Mouse (Mus musculus) liver, postnatal 0 days (tissue): Measurements from ENCODE around the gene Hoxb9. TPM values are rescaled to one million over a fixed set of nuclear protein-coding genes. Genes with fewer than 3 reads are reported as not detected.

Experiments used
- ATAC-seq: fragments of 200-750 bp; cut with Nextera tagmentation; 2 replicates; pipeline ENCODE4 v1.8.0; 2017; ENCODE audit warnings: mild to moderate bottlenecking, moderate library complexity
- DNase-seq: peaks from one replicate; pipeline ENCODE4 v3.0.0-alpha.2; 2016
- H3K27ac ChIP-seq: fragments of 300-500 bp; sonication (generic); 2 replicates; pipeline ENCODE4 v1.5.1; 2014; ENCODE audit warnings: antibody characterized with exemption, moderate library complexity, mild to moderate bottlenecking, low read depth
- H3K27me3 ChIP-seq: fragments of 300-500 bp; sonication (generic); 2 replicates; pipeline ENCODE4 v1.6.1; 2014; ENCODE audit warnings: low read length, control low read depth, mixed read lengths; ENCODE audit not compliant: insufficient read depth
- H3K36me3 ChIP-seq: fragments of 300-500 bp; sonication (generic); replicated peaks from 2 replicates; pipeline ENCODE4 v1.6.1; 2014; ENCODE audit warnings: mild to moderate bottlenecking, control low read depth, low read length, moderate library complexity, mixed read lengths; ENCODE audit not compliant: insufficient read depth
- H3K4me1 ChIP-seq: fragments of 300-500 bp; sonication (generic); 2 replicates; pipeline ENCODE4 v1.6.1; 2014; ENCODE audit warnings: antibody characterized with exemption, mild to moderate bottlenecking, control low read depth; ENCODE audit not compliant: insufficient read depth
- H3K4me2 ChIP-seq: fragments of 300-500 bp; sonication (generic); 2 replicates; pipeline ENCODE4 v1.6.1; 2014; ENCODE audit warnings: low read depth, mild to moderate bottlenecking, low read length, moderate library complexity, mixed read lengths
- H3K4me3 ChIP-seq: fragments of 300-500 bp; sonication (generic); 2 replicates; pipeline ENCODE4 v1.5.1; 2014; ENCODE audit warnings: low read depth, low read length
- H3K9ac ChIP-seq: fragments of 300-500 bp; sonication (generic); replicated peaks from 2 replicates; pipeline ENCODE4 v1.6.1; 2014; ENCODE audit warnings: mild to moderate bottlenecking, moderate library complexity
- H3K9me3 ChIP-seq: fragments of 300-500 bp; sonication (generic); 2 replicates; pipeline ENCODE4 v1.6.1; 2016; ENCODE audit warnings: mild to moderate bottlenecking, control low read depth, low read length, mixed read lengths
- CTCF ChIP-seq: sonication (generic); IDR thresholded peaks from 2 replicates; pipeline ENCODE4 v1.5.1; 2016; ENCODE audit warnings: antibody characterized with exemption, low read depth
- EP300 ChIP-seq: IDR thresholded peaks from 2 replicates; pipeline ENCODE4 v1.6.1; 2016; ENCODE audit warnings: antibody characterized with exemption, low read depth, mild to moderate bottlenecking
- WGBS: fragments of 180-500 bp; shearing (Covaris S2); extraction: QIAGEN DNeasy Blood & Tissue Kit; methylation state at CpG from one replicate; pipeline ENCODE4 v1.1.7; 2014; ENCODE audit not compliant: insufficient replicate concordance; 5-methylcytosine and 5-hydroxymethylcytosine counted together
- polyA plus RNA-seq: library from polyadenylated mRNA; unstranded; fragments of >200 nt; fragmentation: Nextera tagmentation; extraction: Ambion mirVana; gene quantifications from 2 replicates; pipeline ENCODE4 v1.2.1, GENCODE M21; 2015

Hoxb9 gene
- polyA plus RNA-seq, 1 experiment from 2014 or later: not detected

DNA sequence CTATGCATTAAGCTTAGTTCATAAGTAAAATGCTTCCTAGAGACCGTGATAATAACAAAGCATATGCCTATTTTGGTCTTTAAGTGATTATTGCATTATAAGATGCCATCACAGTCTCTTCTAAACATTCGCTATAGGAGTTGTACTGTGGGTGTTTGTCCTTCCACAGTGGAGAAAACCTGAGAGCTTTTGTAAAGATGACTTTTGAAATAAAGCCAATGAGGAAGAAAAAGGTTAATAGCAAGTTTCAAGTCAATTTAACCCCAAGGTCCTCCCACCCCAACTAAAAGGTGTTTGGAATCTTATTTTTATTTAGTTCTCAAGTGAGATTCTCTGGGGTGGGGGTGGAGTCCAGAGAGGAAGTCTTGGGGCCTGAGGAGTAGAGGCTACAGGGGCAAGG, 41.9 kb downstream of the Hoxb9 start:
- ATAC-seq (no peak), DNase-seq (no peak)
- Histone ChIP-seq H3K36me3 (no peaks in the 10 kb centered on the region), H3K27me3 (peaks cover 97% of the 10 kb centered on the region), H3K9me3 (no peaks in the 10 kb centered on the region), H3K4me3 (no peak overlapping the region), H3K9ac (no peak overlapping the region), H3K27ac (no peak overlapping the region), H3K4me1 (peaks cover 8% of the 10 kb centered on the region), H3K4me2 (no peak overlapping the region)
- 56% methylated on average over 2 of the region's 2 CpGs for WGBS
- TF ChIP-seq CTCF (no peak), EP300 (no peak)

DNA sequence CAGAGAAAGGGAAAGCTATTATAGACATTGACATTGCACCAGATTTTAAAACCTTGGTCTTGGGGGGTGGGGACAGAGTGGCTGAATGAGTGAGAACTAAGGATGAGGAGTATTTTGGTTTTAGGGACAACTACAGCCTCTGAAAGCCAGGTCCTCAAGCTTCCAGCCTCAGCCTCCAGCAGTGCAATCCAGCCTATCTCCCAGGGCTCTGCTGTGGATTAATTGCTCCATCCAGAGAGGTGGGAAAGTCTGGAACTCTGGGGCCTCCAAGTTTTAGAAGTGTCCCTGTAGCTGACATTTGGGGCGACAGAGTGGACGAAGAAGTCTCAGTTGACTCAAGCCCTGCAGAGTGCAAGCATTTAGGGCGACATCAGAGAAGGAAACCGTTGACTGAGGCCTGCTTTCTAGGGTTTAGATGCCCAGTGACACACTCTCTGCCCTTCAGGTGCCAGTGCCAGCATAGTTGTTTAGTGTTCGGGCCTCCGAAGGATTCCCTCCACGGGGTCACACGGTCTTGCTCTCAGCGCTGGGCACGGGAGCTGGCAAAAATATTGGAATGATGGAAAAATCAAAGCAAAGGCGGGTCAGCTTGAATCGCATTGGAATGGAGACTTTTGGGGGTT, 42.7 kb downstream of the Hoxb9 start:
- ATAC-seq: no peak
- Histone ChIP-seq H3K27ac (peak overlapping the region; percentile 64; the same call in 1 of the 2 replicates), H3K4me1 (peaks cover 8% of the 10 kb centered on the region), H3K4me3 (no peak overlapping the region), H3K9ac (no peak overlapping the region), H3K27me3 (peaks cover 97% of the 10 kb centered on the region), H3K9me3 (no peaks in the 10 kb centered on the region), H3K36me3 (no peaks in the 10 kb centered on the region), H3K4me2 (peak overlapping the region; percentile 50; the same call in 1 of the 2 replicates)
- TF ChIP-seq CTCF (no peak), EP300 (no peak)
- DNase-seq: no peak
- 27% methylated on average over 12 of the region's 12 CpGs for WGBS

DNA sequence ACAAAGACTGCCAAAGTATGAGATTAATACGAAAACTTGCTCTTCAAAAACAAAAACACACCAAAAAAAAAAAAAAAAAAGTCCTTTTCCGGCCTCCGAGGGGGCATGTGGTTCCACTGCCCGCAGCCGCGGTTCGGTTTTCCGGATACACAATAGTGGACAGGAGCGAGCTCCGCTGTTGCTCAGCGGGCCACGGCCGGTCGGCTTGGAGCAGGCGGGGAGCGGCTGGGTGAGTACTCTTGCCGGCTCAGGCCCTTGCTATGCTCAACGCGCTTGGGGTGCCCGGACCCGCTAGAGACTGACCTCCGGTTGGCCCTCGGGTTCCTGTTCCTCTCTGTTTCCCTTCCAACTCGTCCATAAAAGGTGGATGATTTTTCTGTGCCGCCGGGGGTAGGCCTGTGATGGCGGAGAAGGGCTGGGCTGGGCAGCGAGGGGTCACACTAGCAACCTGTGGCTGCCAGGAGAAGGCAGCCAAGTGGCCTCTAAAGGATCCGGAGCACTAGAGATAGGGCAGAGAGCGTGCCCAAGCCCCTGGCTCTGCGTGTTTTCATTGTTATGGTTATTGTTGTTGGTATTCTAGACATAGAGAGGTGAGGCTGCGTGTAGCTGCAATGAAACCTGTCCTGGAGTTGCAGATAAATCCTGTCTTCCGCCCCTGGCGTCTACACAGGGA, 43.5 kb downstream of the Hoxb9 start:
- Histone ChIP-seq H3K9me3 (no peaks in the 10 kb centered on the region), H3K27ac (peak overlapping the region; percentile 64), H3K36me3 (no peaks in the 10 kb centered on the region), H3K27me3 (peaks cover 98% of the 10 kb centered on the region), H3K9ac (no peak overlapping the region), H3K4me3 (peak overlapping the region; percentile 28), H3K4me1 (peaks cover 8% of the 10 kb centered on the region), H3K4me2 (peak overlapping the region; percentile 50)
- 3% methylated on average over 34 of the region's 34 CpGs for WGBS
- ATAC-seq: no peak
- TF ChIP-seq CTCF (no peak), EP300 (no peak)
- DNase-seq: peak; percentile 32

DNA sequence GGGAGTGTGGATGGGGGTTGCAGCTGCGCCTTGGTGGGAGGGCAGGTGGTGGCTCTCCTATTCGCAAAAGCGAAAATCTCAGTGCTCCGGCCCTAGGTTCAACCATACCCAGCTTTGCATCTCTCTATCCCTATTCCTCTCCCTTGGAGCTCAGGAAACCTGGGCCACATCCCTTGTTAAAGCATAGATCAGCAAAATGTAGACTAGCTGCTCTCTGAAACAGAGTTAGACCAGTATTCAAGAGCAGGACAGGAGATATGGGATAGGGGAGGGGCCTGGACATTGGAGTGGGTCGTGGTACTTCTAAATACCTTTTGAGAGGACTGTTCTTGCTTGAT, 44.1 kb downstream of the Hoxb9 start:
- no peak for ATAC-seq
- peaks cover 8% of the 10 kb centered on the region for H3K4me1 ChIP-seq
- no peak for DNase-seq
- no peak overlapping the region; the same call in 1 of the 2 replicates for H3K27ac ChIP-seq
- TF ChIP-seq CTCF (no peak), EP300 (no peak)
- no peak overlapping the region for H3K9ac ChIP-seq
- WGBS: 28% methylated on average over 5 of the region's 5 CpGs
- no peaks in the 10 kb centered on the region for H3K36me3 ChIP-seq
- peaks cover 98% of the 10 kb centered on the region for H3K27me3 ChIP-seq
- H3K4me2 ChIP-seq: peak overlapping the region; percentile 50
- H3K4me3 ChIP-seq: peak overlapping the region; percentile 28
- H3K9me3 ChIP-seq: no peaks in the 10 kb centered on the region

DNA sequence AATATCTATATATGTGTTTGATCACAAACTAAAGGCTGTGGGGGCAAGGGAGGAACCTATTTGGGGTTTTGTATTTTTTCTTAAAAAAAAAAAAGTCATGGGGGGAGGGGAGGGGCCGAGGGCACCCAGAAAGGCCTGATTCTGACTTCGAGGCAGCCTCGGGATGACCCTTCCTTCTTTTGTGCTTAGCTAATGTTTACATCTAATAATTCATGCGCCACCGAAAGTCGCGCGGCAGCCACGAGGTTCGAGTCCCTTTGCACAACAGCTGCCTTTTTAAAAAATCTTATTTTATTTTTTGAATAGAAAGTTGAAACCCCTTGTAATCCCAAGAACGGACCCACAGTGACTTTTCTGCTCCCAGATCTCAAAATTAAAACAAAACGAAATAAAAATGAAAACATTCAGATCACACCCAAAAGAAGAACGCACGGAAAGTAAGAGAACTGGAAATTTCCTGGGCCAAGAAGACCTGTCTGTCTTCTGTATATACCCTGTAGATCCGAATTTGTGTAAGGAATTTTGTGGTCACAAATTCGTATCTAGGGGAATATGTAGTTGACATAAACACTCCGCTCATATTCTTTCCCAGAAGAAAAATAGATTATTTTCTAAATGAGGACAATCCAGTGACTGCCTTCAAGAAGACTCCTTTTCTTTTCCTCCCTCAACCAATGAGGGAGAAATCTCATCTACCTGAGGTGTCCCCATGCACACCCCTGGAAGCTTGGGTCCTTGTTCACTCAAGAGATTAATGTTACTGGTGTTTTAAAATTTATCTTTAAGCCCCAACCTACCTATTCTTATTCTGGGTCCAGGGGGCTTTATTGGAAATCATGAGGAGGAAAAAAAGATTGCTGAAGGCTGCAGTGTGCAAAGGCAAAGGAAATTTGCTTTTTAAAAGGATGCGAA, 45.7 kb downstream of the Hoxb9 start:
- no peak for DNase-seq
- H3K9ac ChIP-seq: no peak overlapping the region
- H3K9me3 ChIP-seq: no peaks in the 10 kb centered on the region
- H3K4me2 ChIP-seq: no peak overlapping the region
- H3K4me1 ChIP-seq: peaks cover under 1% of the 10 kb centered on the region; the same call in 1 of the 2 replicates
- no peak for TF ChIP-seq EP300
- TF ChIP-seq CTCF: no peak
- H3K27ac ChIP-seq: no peak overlapping the region
- 36% methylated on average over 18 of the region's 18 CpGs for WGBS
- peaks cover 91% of the 10 kb centered on the region for H3K27me3 ChIP-seq
- no peaks in the 10 kb centered on the region for H3K36me3 ChIP-seq
- no peak for ATAC-seq
- no peak overlapping the region for H3K4me3 ChIP-seq
